Mouse (Mus musculus) CD4-positive, CD25-positive, alpha-beta regulatory T cell, adult 2 months (primary cell): ENCODE results near the gene Rftn1.
"Not testable (repeated sequence)": the region's sequence is repeated elsewhere in the genome, so short reads cannot be mapped to it uniquely, and the experiment has no call there.

ENCODE experiments used
- DNase-seq: peaks from one replicate; pipeline ENCODE4 v3.0.0-alpha.2; 2012; ENCODE audit warnings: low read depth, low spot score

Gene Rftn1

DNA sequence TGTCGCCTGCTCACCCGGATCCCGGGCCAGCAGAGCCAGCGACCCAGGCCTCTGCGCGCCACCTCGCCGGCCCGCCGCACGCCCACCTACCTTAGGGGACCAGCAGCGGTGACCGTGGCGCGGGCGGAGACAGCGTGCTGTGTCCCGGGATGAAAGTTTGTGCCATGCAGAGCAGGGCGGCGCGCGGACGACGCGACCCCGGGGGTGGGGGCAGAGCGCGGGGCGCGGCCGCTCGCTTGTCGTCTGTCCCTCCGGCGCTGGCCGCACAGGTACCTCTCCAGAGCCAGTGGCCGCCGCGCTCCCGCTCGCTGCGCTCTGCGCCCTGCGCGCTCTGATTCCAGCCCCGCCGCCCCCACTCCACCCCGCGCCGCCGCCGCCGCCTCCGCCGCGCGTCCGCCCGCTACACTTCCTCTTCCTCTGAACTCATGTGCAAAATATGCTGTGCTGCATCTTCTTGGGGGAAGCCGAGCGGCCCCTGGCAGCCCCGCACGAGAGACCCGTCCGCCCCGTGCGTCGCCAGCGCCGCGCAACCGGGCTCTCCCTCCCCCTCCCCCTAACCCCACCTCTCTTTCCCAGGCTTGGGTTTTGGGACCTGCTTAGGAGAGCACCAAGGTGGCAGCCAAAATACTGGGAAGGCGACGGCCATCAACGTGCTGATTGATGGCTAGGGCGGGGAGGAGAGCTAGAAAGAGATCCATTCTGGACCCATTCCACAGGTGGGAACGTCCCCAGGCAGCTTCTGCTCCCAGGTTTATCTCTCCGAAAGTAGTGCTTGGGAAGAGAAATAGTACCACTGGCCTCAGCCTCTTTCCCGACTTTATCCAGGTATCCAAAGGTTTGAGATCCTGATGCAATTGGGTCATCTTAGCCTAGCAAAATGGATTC is at the start of gene Rftn1:
TSS of gene Rftn1 (minus strand) at position 544 of the 885 bp plus-strand sequence.
- DNase-seq = peak; percentile 76

DNA sequence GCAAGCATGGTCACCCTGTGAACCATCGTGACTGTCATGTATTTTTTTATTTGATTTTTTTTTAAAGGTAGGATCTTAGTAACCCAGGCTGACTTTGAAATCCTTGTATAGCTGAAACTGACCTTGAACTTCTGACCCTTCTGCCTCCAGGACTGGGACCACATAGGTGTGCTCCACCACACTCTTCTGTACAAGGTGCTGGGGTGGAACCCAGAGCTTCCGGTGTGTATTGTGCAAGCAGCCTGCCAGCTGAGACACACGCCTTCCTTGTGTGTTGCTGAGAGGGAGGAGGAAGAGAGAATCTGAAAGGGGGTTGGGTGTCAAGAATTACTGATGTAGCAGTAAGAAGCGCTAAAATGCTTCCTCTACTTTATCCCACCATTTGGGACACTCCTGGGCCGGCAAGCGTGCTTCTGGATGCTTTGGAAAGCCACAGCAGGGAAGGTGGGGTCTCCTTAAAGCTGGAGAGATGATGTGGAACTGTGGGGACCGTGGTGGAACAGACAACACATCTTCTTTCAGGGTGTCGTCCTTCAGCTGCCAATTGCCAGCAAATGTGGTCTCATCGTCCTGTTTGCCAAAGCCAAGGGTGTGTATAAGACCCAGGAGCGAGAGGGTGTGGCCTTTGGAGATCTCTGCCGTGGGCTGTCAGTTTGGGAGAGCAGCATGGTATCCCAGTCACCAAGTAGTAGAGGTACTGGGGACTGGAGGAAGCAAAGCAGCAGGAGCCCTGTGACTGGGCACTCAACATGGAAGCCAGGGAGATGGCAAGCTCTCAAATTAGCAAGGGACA is 47.5 kb upstream of the Rftn1 start:
- peak; percentile 6 for DNase-seq

GRCm38 (mm10) chr17:50237436-50237709 is 46.9 kb upstream of the Rftn1 start:
- DNase-seq = peak; percentile 87

DNA sequence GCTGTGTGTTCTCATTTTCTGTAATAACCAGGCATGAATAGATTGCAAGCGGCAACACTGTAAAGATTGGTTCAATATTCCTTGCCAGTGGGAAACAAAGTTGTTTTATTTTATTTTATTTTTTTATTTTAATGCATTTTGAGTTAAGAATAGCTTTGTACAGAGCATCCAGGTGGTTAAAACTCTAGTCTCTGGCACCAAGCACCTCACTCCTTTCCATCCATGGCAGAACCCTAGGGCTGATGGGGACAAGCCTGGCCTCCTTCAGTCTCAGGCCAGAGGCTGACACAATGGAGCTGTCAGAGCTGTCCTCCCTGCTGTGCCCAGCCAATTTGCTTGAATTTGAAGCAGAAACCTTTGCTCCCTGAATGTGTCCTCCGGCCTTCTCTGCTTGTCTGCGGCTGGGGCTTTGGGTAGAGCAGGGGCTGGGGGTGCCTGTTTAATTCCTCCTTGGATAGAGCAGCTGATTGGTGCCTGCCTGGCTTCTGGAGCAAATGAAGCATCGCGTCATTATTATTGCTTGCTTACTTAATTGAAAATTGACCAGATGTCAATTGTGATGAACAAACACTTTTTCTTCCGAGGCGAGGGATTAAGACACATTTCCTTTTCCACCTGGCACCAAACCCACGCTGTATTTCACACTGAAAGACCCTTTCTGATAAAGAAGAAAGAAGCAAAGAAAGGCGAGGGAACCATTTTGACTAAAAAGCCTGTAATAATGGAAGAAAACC is 46.4 kb upstream of the Rftn1 start:
- DNase-seq = no peak

- no peak for DNase-seq
These were observed 45.6 kb upstream of the Rftn1 start for GRCm38 (mm10) chr17:50235943-50236701.

DNA sequence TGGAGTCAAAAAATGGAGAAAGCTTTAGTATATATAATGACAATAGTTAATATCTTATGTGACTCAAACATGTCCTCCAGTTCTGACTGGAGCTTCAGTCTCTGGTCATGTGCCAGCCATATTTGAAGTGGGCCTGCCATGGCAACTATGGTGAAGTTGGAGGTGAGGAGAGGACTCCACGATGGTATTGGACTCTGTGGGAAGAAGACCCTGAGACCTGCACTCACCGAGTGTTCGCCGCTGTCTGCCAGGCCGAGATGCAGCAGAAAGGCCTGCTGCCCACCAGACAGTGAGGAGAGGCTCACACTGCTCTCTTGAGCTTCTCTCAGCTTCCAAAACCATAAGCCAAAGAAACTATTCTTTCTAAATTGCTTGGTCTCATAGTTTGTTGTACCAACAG is 43.5 kb upstream of the Rftn1 start:
- DNase-seq = no peak

GRCm38 (mm10) chr17:50232821-50233220 is 42.3 kb upstream of the Rftn1 start:
- DNase-seq = no peak

GRCm38 (mm10) chr17:50231206-50231605 is 40.7 kb upstream of the Rftn1 start:
- no peak for DNase-seq

GRCm38 (mm10) chr17:50229534-50229933 is 39.1 kb upstream of the Rftn1 start:
- DNase-seq = no peak

- DNase-seq = no peak
These were observed 36.9 kb upstream of the Rftn1 start for GRCm38 (mm10) chr17:50227366-50227765.

DNA sequence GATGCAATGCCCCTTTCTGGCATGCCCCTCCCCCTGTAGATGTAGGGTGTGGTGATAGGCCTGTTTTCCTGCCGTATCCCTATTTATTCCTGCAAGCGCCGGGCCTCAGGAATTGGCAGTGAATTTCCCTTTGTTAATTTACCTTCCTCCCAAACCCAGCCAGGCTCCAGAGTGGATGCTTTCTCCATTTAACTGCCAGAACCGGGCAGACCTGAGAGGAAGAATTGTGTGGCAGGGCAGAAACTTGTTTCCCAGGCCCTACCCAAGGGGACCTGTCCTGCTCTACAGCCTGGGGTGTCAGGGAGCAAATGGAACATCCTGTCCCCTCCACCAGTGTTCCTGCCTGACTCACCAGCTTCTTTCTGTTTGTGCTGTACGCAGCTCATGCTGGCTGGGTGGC is 34.2 kb upstream of the Rftn1 start:
- no peak for DNase-seq

- no peak for DNase-seq
These were observed 27.5 kb upstream of the Rftn1 start for GRCm38 (mm10) chr17:50217978-50218377.

GRCm38 (mm10) chr17:50215104-50215503 is 24.6 kb upstream of the Rftn1 start:
- no peak for DNase-seq

- DNase-seq = no peak
These were observed 22.6 kb upstream of the Rftn1 start for GRCm38 (mm10) chr17:50213117-50213516.

GRCm38 (mm10) chr17:50211816-50212215 is 21.3 kb upstream of the Rftn1 start:
- no peak for DNase-seq

- DNase-seq = no peak
These were observed 19.4 kb upstream of the Rftn1 start for GRCm38 (mm10) chr17:50209831-50210230.

GRCm38 (mm10) chr17:50208137-50209045 is 17.9 kb upstream of the Rftn1 start:
- no peak for DNase-seq

GRCm38 (mm10) chr17:50206262-50206661 is 15.8 kb upstream of the Rftn1 start:
- DNase-seq = not testable (repeated sequence)

GRCm38 (mm10) chr17:50205840-50206239 is 15.4 kb upstream of the Rftn1 start:
- DNase-seq = not testable (repeated sequence)

DNA sequence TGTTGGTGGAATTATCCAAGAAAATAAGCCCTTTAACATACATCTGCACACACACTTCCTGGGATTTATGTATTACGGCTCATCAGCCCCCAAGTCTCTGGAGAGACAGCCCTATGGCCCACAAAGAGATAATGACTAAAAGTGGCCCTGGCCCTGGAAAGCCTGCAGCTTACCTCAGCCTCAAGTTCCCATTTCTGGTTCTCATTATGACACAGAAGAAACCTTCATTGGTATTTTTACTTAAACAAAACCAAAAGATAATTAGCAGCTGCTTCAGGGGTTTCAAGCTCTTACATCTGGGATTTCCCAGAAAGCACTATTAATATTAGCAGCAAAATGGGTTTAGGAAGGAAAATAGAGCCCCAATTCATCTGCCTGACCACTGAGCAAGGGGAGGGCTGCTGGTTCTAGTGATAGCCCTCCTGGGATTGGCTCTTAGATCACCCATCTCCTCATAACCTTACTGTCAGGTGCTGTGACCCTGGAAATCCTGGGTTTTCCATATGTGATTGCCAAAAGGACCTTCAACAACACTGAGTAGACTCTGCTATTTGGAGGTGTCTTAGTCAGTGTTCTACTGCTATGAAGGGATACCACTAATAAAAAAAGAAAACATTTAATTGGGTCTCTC is 14.8 kb upstream of the Rftn1 start:
- no peak for DNase-seq
